Mouse (Mus musculus): ENCODE measurements around the gene Fam117a. TPM values are rescaled to one million over a fixed set of nuclear protein-coding genes. Genes with fewer than 3 reads are reported as not detected.

The Fam117a gene
- polyA plus RNA-seq (2012; rRNA removed) = 11.8 and 16.1 TPM in 2 replicates

GRCm38 (mm10) chr11:95336568-95337128 lies at the start of gene Fam117a:
Gene Fam117a (plus strand): TSS chr11:95337018.

GRCm38 (mm10) chr11:95310007-95310647 lies 26.7 kb upstream of the Fam117a start, which contains the start of gene Kat7:
Gene Kat7 (minus strand): TSS chr11:95310246.

GRCm38 (mm10) chr11:95384319-95384972 lies 47.6 kb downstream of the Fam117a start, which contains the start of gene Slc35b1:
Gene Slc35b1 (plus strand): TSS chr11:95384692.

GRCm38 (mm10) chr11:95413641-95414535 lies 77.1 kb downstream of the Fam117a start, which contains the start of gene Spop:
Gene Spop (plus strand): TSS chr11:95414080.

Other genes starting within 250 kb of the Fam117a start
- gene Dlx3, start 216.9 kb upstream of the Fam117a start, polyA plus RNA-seq (2012; rRNA removed) = 0.49 and 2.0 TPM in 2 replicates
- 0.02 and 0.73 TPM in 2 replicates for gene Dlx4, start 190.8 kb upstream of the Fam117a start, polyA plus RNA-seq (2012; rRNA removed)
- gene Tac4, start 75.5 kb upstream of the Fam117a start, polyA plus RNA-seq (2012; rRNA removed) = not detected in 2 replicates
- 47.7 TPM in 2 replicates for gene Kat7, start 26.8 kb upstream of the Fam117a start, polyA plus RNA-seq (2012; rRNA removed)
- gene Slc35b1, start 47.7 kb downstream of the Fam117a start, polyA plus RNA-seq (2012; rRNA removed) = 117 and 125 TPM in 2 replicates
- gene Spop, start 77.1 kb downstream of the Fam117a start, polyA plus RNA-seq (2012; rRNA removed) = 52.7 and 62.4 TPM in 2 replicates
- gene Nxph3, start 177.6 kb downstream of the Fam117a start, polyA plus RNA-seq (2012; rRNA removed) = 7.6 and 12.6 TPM in 2 replicates